Mouse (Mus musculus) spleen, postnatal 14 days (tissue): ENCODE data around the gene Nup107.
"Not testable (repeated sequence)": the region's sequence is repeated elsewhere in the genome, so short reads cannot be mapped to it uniquely, and the experiment has no call there.

Source experiments
- DNase-seq, 2 experiments: peaks; one replicate each; pipeline ENCODE4 v3.0.0; 2021 to 2022; ENCODE audit warnings: low spot score in 2 of 2

Gene Nup107

GRCm38 (mm10) chr10:117765116-117765894 is 27.2 kb downstream of the Nup107 start:
- no peak for DNase-seq

- DNase-seq = no peak
These were observed 27.9 kb downstream of the Nup107 start for GRCm38 (mm10) chr10:117764598-117764997.

- DNase-seq = no peak
These were observed 28.8 kb downstream of the Nup107 start for GRCm38 (mm10) chr10:117763588-117764190.

GRCm38 (mm10) chr10:117762966-117763365 is 29.5 kb downstream of the Nup107 start:
- no peak for DNase-seq

GRCm38 (mm10) chr10:117762281-117762830 is 30.1 kb downstream of the Nup107 start:
- DNase-seq = no peak

GRCm38 (mm10) chr10:117761551-117761950 is 31.0 kb downstream of the Nup107 start:
- DNase-seq = no peak

DNA sequence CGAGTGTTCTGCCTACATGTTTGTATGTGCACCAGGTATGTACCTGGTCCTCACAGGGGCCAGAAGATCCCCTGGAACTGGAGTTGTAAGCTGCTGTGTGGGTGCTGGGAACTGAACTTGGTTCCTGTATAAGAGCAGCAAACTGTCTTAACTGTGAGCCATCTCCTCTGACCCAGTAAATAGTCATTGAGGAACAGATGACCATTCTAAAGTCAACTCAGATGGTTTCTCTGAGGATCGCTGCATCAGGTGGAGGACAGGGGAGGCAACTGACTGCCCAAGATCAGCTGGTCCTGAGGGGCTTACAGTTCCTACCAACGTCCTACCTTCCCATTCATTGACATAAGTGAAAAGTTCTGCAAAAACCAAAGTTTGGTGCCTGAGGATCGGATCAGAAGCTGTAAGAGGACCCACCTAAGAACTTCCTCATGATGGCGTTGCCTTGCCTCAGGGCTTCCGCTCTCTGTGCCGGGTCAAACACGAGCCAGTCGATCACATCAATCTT is 31.6 kb downstream of the Nup107 start:
- no peak for DNase-seq

- DNase-seq = no peak
These were observed 32.5 kb downstream of the Nup107 start for GRCm38 (mm10) chr10:117759844-117760630.

GRCm38 (mm10) chr10:117758749-117759727 is 33.5 kb downstream of the Nup107 start:
- no peak for DNase-seq

DNA sequence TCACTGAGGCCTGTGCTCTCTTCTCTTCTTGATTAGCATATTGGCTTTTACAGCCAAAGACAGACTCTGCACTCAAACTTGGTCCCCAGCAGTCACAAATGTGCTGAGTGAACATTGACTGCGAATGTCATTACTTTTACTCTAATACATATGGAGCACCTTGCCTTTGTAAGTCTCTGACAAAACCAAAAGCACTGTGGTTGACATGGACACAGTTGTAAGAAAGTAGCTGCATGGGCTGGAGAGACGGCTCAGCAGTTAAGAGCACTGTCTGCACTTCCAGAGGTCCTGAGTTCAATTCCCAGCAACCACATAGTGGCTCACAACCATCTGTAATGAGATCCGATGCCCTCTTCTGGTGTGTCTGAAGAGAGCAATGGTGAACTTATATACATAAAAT is 34.2 kb downstream of the Nup107 start:
- DNase-seq = not testable (repeated sequence)

GRCm38 (mm10) chr10:117757796-117758342 is 34.6 kb downstream of the Nup107 start:
- no peak for DNase-seq

- DNase-seq = no peak
These were observed 35.2 kb downstream of the Nup107 start for GRCm38 (mm10) chr10:117757259-117757658.

- DNase-seq = no peak
These were observed 35.7 kb downstream of the Nup107 start for GRCm38 (mm10) chr10:117756784-117757183.

GRCm38 (mm10) chr10:117755799-117756467 is 36.6 kb downstream of the Nup107 start:
- no peak for DNase-seq

DNA sequence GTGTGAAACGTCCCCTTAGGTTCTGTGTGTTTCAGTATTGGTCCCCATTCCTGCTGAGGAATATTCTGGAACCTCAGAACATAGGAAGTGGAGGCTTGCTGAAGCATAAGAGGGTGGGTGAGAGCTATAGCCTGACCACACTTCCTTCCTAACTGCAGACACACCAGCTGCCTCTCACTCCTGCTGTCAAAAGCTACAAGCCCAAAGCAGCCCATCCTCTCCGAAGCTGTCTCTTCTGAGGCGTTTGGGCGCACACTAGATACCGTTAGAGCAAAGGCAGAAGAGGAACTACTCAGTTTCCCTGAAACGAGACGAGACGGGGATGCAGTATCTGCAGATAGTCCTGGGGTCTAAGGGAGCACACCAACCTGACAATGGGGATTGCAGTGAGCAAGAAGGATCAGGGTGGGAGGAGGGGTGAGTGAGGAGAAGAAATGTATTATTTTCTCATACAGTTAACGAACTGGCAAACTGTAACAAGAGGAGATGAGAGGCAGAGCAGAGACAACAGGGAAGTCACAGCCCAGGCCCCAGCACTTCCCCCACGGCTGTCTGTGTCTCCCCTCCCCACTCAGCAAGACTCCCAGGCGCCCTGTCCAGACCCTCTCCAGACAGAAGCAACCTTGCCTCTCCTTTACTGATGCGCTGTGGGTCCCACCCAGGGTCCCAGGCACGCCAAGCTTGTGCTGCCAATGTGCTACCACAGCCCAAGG is 37.3 kb downstream of the Nup107 start:
- peak in 1 of 2 experiments; percentile 15 for DNase-seq

DNA sequence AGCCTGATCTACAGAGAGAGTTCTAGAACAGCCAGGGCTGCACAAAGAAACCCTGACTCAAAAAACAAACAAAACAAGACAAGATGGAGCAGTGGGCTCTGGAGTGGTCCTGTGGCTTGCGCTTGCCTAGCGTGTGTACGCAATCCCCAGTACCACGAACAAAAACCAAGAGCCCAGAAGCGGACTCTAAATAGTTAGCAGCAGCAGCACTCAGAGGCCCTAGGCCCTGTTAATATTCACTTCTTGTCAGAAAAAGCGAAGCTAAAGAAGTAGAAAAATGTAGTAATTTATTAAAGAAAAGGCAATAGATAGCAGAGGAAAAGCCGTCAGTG is 37.9 kb downstream of the Nup107 start:
- no peak for DNase-seq

GRCm38 (mm10) chr10:117753711-117754608 is 38.5 kb downstream of the Nup107 start:
- no peak for DNase-seq
